Mouse (Mus musculus) lung, adult 10 weeks (tissue): ENCODE data around the gene Zfp449. TPM values are rescaled to one million over a fixed set of nuclear protein-coding genes. Genes with fewer than 3 reads are reported as not detected.

Source experiments
- polyA plus RNA-seq: library from polyadenylated mRNA; stranded (reverse); fragments of 350-450 nt; fragmentation: Illumina TruSeq; extraction: RNeasy Lipid Tissue Mini Kit (QIAGEN cat#74804); gene quantifications from one replicate; pipeline ENCODE4 v1.2.3, GENCODE M21; 2014; ENCODE audit warnings: low read depth, low replicate concordance; ENCODE audit not compliant: insufficient read depth

The Zfp449 gene
- 1.7 TPM for polyA plus RNA-seq

GRCm38 (mm10) chrX:56346176-56346931 lies at the start of gene Zfp449:
Gene Zfp449, plus strand, starts transcription at chrX:56346400.

GRCm38 (mm10) chrX:56374431-56375128 lies 28.4 kb downstream of the Zfp449 start, which contains the start of gene Smim10l2a:
Gene Smim10l2a, plus strand, starts transcription at chrX:56374586.

Other genes starting within 250 kb of the Zfp449 start
- gene 3830403N18Rik, start 209.8 kb upstream of the Zfp449 start, polyA plus RNA-seq: 0.65 TPM
- gene Gm773, start 133.5 kb upstream of the Zfp449 start, polyA plus RNA-seq: not detected
- gene Smim10l2a, start 28.2 kb downstream of the Zfp449 start, polyA plus RNA-seq: 0.90 TPM
- not detected for gene Gm2174, start 101.6 kb downstream of the Zfp449 start, polyA plus RNA-seq
- 24.6 TPM for gene Ints6l, start 108.5 kb downstream of the Zfp449 start, polyA plus RNA-seq
- not detected for gene Gm10477, start 178.3 kb downstream of the Zfp449 start, polyA plus RNA-seq
- not detected for gene Gm648, start 203.2 kb downstream of the Zfp449 start, polyA plus RNA-seq